Mouse (Mus musculus) layer of hippocampus, adult 11-12 months (tissue): ENCODE data around the gene Gpx2.

ENCODE experiments used
- DNase-seq: peaks from one replicate; pipeline ENCODE4 v3.0.0; 2022; ENCODE audit warnings: low spot score

Gpx2 gene

DNA sequence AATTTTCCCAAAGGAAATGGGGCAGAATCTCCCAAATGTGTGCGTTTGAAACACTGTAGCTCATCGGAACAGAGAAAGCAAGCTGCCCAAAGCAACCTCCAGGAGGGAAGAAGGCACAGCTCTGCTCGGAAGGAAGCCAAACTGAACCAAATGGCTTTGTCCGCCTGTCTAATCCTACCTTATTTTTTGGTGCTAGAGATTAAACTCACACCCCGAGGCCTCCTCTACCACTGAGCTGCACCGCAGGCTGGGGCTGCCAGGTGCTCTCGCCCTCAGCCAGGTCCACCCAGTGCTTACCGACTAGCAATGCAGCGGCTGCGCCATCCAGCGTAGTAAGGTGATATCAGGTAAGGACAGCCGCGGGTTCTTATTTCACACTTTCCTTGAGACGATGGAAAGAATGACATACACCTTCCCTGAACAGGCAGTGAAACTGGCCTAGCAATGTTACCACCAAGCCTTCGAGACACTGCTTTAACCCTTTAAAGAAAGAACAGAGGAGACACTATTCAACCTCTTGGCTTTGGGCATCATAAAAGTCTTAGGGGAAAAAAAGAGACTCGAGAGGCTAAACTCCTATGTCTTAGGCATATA, 44.4 kb downstream of the Gpx2 start:
- DNase-seq, result no peak
